Mouse (Mus musculus) embryonic facial prominence, embryonic 12.5 days (tissue): ENCODE data around the gene Lifr. TPM values are rescaled to one million over a fixed set of nuclear protein-coding genes. Genes with fewer than 3 reads are reported as not detected.

Experiments used
- ATAC-seq: fragments of 200-750 bp; cut with Nextera tagmentation; 2 replicates; pipeline ENCODE4 v1.8.0; 2017; ENCODE audit not compliant: insufficient number of reproducible peaks, insufficient read depth, low FRiP score, low TSS enrichment
- H3K27ac ChIP-seq: fragments of 300-500 bp; sonication (generic); 2 replicates; pipeline ENCODE4 v1.5.1; 2016; ENCODE audit warnings: mild to moderate bottlenecking
- H3K27me3 ChIP-seq: fragments of 300-500 bp; sonication (generic); 2 replicates; pipeline ENCODE4 v1.6.1; 2016; ENCODE audit warnings: mild to moderate bottlenecking, moderate library complexity
- H3K36me3 ChIP-seq: fragments of 300-500 bp; sonication (generic); 2 replicates; pipeline ENCODE4 v1.6.1; 2016; ENCODE audit warnings: mild to moderate bottlenecking
- H3K4me1 ChIP-seq: fragments of 300-500 bp; sonication (generic); 2 replicates; pipeline ENCODE4 v1.6.1; 2016
- H3K4me2 ChIP-seq: fragments of 300-500 bp; sonication (generic); replicated peaks from 2 replicates; pipeline ENCODE4 v1.6.1; 2016; ENCODE audit warnings: mild to moderate bottlenecking, moderate library complexity
- H3K4me3 ChIP-seq: fragments of 300-500 bp; sonication (generic); 2 replicates; pipeline ENCODE4 v1.5.1; 2016; ENCODE audit warnings: mild to moderate bottlenecking
- H3K9ac ChIP-seq: fragments of 300-500 bp; sonication (generic); 2 replicates; pipeline ENCODE4 v1.6.1; 2016; ENCODE audit warnings: mild to moderate bottlenecking, moderate library complexity
- H3K9me3 ChIP-seq: fragments of 300-500 bp; sonication (generic); 2 replicates; pipeline ENCODE4 v1.6.1; 2016; ENCODE audit warnings: mild to moderate bottlenecking, moderate library complexity
- WGBS: fragments of 180-500 bp; shearing (Covaris S2); methylation state at CpG from one replicate; pipeline ENCODE4 v1.1.7; 2016; 5-methylcytosine and 5-hydroxymethylcytosine counted together
- polyA plus RNA-seq: library from polyadenylated mRNA; unstranded; fragments of >200 nt; fragmentation: Nextera tagmentation; extraction: Ambion mirVana; gene quantifications from 2 replicates; pipeline ENCODE4 v1.2.1, GENCODE M21; 2016

The Lifr gene
- polyA plus RNA-seq, 1 experiment from 2014 or later: 17.5 TPM

DNA sequence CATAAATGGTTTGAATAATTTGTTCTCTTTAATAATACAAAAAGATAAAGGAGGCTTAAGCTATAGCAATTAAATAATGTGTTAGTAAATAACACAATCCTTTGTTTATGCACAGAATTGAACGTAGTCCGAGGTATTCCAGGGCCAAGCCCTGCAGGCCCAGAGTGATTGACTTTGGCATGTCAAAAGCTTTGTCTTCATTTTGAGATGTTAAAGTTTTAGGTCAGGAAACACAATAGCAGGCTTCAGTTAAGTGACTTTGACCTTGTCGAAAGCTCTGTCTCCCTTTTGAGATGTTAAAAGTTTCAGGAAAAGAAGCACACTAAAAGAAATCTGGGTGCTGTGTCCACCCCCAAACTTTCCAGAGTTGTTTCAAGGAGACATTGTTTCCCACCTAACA is 26.3 kb downstream of the Lifr start:
- Histone ChIP-seq H3K4me2 (no peak overlapping the region), H3K27ac (no peak overlapping the region), H3K9me3 (no peaks in the 10 kb centered on the region), H3K4me1 (0 out of 2 replicates have a peak, but pooled peaks cover 3% of the 10 kb centered on the region), H3K9ac (no peak overlapping the region), H3K4me3 (no peak overlapping the region), H3K27me3 (no peaks in the 10 kb centered on the region), H3K36me3 (no peaks in the 10 kb centered on the region)
- no peak for ATAC-seq
- WGBS: 67% methylated on average over 3 of the region's 3 CpGs

DNA sequence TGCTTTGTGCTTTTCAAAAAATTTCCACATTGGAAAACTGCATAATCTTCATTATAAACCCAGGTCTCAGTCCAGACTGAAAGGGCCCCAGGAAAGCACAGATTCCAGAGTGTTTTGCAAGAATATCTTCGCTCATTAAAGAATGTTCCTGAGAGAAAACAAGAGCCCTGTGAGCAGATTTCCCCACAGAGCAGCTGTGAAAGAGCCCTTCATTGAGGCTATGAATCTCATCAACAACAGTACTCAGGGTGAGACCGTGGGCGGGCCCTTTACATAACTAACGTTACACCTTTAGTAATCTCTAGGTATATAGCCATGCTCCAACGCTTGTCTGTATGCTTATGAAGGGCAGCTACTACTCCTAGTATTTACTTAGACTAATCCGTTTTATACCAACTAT is 27.5 kb downstream of the Lifr start:
- no peak overlapping the region for H3K4me2 ChIP-seq
- no peaks in the 10 kb centered on the region for H3K4me1 ChIP-seq
- H3K27me3 ChIP-seq: no peaks in the 10 kb centered on the region
- H3K9me3 ChIP-seq: 0 out of 2 replicates have a peak, but pooled peaks cover 3% of the 10 kb centered on the region
- H3K4me3 ChIP-seq: no peak overlapping the region
- no peak overlapping the region for H3K27ac ChIP-seq
- WGBS: 84% methylated on average over 6 of the region's 6 CpGs
- H3K9ac ChIP-seq: no peak overlapping the region
- no peaks in the 10 kb centered on the region for H3K36me3 ChIP-seq
- no peak for ATAC-seq

DNA sequence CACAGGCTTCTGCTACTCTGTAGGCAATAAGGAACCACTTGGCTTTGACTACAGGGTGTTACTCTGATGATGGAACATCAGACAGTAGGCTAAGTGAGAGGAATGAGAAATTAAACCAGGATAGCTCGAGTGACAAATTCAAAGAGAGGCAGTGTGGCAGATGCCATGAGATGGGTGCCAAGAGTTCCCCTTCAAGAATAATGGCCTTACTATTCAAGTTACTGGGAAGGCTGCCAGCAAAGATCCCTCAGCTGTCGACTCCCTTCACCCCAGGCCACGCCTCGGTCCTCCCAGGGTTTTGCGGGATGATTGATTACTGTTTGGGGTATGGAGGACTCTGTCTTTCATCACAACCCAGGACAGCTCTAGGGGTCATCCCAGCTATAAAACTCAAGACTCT is 28.4 kb downstream of the Lifr start:
- Histone ChIP-seq H3K36me3 (no peaks in the 10 kb centered on the region), H3K4me1 (no peaks in the 10 kb centered on the region), H3K9me3 (0 out of 2 replicates have a peak, but pooled peaks cover 3% of the 10 kb centered on the region), H3K4me3 (no peak overlapping the region), H3K27me3 (no peaks in the 10 kb centered on the region), H3K27ac (no peak overlapping the region), H3K9ac (no peak overlapping the region), H3K4me2 (no peak overlapping the region)
- 61% methylated on average over 5 of the region's 5 CpGs for WGBS
- no peak for ATAC-seq

DNA sequence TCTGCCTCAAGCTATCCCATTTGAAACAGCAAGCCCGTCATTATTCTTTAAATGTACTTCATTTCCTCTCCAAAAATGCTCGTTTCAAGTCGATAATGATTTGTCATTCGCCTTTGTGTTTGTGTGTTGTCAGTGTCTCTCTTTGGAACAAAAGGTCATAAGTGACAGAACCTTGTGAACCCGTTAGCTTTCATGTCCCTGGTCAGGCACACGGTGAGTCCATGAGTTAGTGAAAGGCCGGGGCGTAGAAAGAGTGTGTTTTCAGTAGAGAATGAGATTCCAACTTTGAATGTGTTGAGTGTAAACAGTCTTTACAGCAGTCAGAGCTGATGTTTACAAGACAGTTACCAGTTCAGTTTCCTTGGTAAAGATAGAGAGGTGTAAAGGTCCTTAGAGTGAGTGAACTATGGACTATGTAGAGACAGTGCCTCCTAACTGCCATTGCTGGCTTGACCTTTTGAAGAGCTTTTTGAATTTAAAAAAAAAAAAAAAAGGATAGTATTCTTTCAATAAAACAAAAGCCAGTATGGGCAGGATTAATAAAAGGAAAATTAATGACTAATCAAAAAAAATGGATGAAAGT is 29.6 kb downstream of the Lifr start:
- no peak overlapping the region for H3K9ac ChIP-seq
- no peaks in the 10 kb centered on the region for H3K36me3 ChIP-seq
- no peak overlapping the region for H3K4me2 ChIP-seq
- no peak overlapping the region for H3K27ac ChIP-seq
- 72% methylated on average over 8 of the region's 8 CpGs for WGBS
- no peaks in the 10 kb centered on the region for H3K27me3 ChIP-seq
- no peak for ATAC-seq
- no peaks in the 10 kb centered on the region for H3K4me1 ChIP-seq
- 0 out of 2 replicates have a peak, but pooled peaks cover 3% of the 10 kb centered on the region for H3K9me3 ChIP-seq
- H3K4me3 ChIP-seq: no peak overlapping the region

DNA sequence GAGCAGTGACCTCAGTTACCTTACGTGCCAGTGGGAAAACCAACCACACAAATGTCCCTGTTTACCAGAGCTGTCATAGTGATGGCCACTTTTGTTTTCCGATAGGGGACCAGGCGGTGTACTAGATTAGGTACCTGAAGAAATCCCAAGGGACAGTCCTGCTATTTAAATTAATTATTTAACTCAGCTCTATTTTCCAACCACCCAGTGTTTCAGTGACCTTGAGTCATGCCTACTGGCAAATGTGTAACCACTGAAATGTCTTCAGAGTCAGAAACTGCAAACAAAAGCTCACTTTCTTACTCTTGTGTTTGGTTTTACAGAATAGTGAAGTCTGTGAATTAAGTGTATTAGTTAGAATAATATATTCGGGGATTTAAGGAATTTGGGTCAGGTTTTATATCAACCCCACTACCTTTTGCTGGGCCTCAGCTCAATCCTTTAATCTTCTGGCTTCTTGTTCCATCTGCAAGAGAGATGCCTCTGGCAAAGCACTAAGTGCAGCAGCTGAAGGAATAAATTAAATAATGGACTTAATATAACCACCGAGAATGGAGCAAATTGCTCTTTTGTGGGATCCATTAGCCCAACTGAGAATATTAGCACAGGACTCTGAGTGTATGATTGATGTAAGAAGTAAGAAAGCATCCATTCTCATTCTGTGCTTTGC is 33.5 kb downstream of the Lifr start:
- 46% methylated on average over 5 of the region's 5 CpGs for WGBS
- H3K4me1 ChIP-seq: no peaks in the 10 kb centered on the region
- H3K4me2 ChIP-seq: no peak overlapping the region
- H3K9ac ChIP-seq: no peak overlapping the region
- no peak overlapping the region for H3K4me3 ChIP-seq
- no peak for ATAC-seq
- H3K27me3 ChIP-seq: no peaks in the 10 kb centered on the region
- H3K36me3 ChIP-seq: no peaks in the 10 kb centered on the region
- H3K9me3 ChIP-seq: 0 out of 2 replicates have a peak, but pooled peaks cover 3% of the 10 kb centered on the region
- no peak overlapping the region for H3K27ac ChIP-seq

DNA sequence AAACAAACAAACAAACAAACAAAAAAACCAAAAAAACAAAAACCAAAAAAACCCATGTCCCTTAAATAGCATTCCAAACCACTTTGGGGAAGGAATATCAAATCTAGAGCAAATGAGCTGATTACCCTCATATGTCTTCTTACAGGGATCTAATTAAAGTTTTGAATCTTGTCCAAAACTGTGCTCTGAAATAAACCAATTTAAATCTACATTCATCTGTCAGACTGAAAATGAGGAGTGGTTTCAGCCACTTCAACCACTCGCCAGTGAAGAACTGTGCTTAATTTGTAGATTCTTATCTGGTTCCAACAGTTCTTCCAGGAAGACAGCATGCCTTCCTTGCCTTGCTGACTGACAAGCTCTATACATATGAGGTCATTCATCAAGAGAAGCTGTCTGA is 35.8 kb downstream of the Lifr start:
- 0 out of 2 replicates have a peak, but pooled peaks cover 3% of the 10 kb centered on the region for H3K9me3 ChIP-seq
- no peak overlapping the region for H3K4me3 ChIP-seq
- no peaks in the 10 kb centered on the region for H3K36me3 ChIP-seq
- H3K9ac ChIP-seq: no peak overlapping the region
- peaks cover 11% of the 10 kb centered on the region for H3K4me1 ChIP-seq
- H3K4me2 ChIP-seq: no peak overlapping the region
- 28% methylated on average over 1 of the region's 1 CpGs for WGBS
- no peak overlapping the region for H3K27ac ChIP-seq
- 0 out of 2 replicates have a peak, but pooled peaks cover under 1% of the 10 kb centered on the region for H3K27me3 ChIP-seq
- ATAC-seq: no peak

DNA sequence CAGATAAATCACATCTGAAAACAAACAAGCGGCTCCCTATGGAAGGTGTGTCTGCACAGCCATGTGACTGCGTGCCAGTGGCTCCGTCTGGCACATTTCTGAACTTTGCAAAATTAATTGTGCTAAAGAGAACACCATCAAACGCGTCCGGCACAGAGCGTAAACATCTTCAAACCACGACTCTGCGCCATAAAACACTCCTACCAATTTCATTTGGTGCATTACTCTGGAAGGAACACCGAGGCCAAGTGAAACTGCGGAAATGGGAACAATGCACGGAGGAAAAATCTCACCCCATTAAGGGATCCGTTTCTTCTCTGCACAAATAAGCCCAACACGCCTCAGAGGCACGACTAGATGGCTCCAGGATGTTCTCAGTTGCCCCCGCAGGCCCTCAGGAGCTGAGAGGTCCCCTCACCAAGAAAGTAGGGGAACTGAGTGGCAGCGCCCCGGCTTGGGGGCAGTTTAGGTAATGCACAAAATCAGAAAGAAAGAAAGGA is 38.3 kb downstream of the Lifr start:
- no peak for ATAC-seq
- no peaks in the 10 kb centered on the region for H3K9me3 ChIP-seq
- H3K4me3 ChIP-seq: peak overlapping the region; percentile 75
- peak overlapping the region; percentile 77 for H3K9ac ChIP-seq
- 2% methylated on average over 18 of the region's 18 CpGs for WGBS
- peaks cover 17% of the 10 kb centered on the region for H3K4me1 ChIP-seq
- H3K4me2 ChIP-seq: peak overlapping the region; percentile 90
- H3K36me3 ChIP-seq: no peaks in the 10 kb centered on the region
- H3K27ac ChIP-seq: peak overlapping the region; percentile 81
- 0 out of 2 replicates have a peak, but pooled peaks cover 4% of the 10 kb centered on the region for H3K27me3 ChIP-seq

DNA sequence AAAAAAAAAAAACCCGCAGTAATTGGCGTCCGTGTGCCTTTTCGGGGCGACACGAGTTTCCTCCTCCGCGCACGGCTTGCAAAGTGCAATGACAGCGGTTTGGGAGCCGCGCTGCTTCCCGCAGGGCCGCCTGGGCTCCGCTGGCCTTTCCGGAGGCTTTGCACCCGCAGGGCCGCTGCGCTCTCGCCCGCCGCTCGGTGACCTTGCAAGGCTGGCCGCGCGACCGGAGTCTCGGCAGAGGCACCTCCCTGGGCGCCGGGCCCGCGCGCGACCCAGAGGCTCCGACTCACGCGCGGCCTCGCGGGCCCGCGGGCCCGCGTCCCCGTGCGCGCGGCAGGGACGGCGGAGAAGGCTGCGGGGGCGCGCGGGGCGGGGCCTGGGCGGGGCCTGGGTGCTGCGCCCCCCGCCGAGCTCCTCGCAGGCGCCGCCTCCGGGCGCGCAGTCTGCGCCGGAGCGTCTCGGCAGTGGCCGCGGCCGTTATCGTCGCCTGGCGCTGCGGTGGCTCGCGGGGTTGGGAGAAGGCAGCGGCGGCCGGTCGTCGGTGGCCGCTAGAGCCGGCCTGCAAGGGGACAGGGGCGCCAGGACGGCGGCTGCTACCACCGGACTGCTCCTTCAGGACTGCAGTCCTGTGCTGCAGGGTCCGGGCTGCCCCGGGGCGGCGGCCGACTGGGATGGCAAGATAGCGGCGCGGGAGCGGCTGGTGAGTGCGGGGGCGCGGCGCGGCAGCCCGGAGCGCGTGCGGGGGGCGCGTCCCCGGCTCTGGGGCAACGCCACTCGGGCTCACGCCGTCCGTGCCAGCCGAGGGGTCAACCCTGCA is 38.9 kb downstream of the Lifr start:
- Histone ChIP-seq H3K4me1 (peaks cover 17% of the 10 kb centered on the region), H3K4me3 (peak overlapping the region; percentile 75), H3K36me3 (no peaks in the 10 kb centered on the region), H3K27me3 (0 out of 2 replicates have a peak, but pooled peaks cover 4% of the 10 kb centered on the region), H3K9ac (peak overlapping the region; percentile 77), H3K9me3 (0 out of 2 replicates have a peak, but pooled peaks cover 4% of the 10 kb centered on the region), H3K27ac (peak overlapping the region; percentile 81), H3K4me2 (peak overlapping the region; percentile 90)
- WGBS: under 1% methylated on average over 103 of the region's 116 CpGs
- peak; percentile 82 for ATAC-seq

DNA sequence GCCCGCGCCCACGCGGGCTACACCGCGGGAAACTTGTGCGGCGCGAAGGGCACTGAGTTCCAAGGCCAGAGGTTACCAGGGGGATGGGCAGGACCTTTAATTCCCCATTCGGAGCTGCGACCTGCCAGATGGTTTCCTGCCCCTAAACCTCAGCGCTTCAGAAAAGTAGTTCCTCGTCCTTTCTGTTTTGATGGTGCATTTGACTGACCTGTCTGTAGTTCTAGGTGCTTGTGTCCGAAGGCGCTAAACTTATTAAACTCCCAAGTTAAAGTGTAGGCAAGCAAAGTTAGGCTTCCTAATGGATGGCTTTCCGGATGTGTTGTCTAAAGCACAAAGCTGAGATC is 39.5 kb downstream of the Lifr start:
- peak overlapping the region; percentile 81 for H3K27ac ChIP-seq
- 0 out of 2 replicates have a peak, but pooled peaks cover 4% of the 10 kb centered on the region for H3K27me3 ChIP-seq
- ATAC-seq: no peak
- peak overlapping the region; percentile 75 for H3K4me3 ChIP-seq
- no peaks in the 10 kb centered on the region for H3K36me3 ChIP-seq
- WGBS: 0% methylated on average over 16 of the region's 16 CpGs
- H3K9ac ChIP-seq: peak overlapping the region; percentile 77
- peaks cover 20% of the 10 kb centered on the region for H3K4me1 ChIP-seq
- H3K4me2 ChIP-seq: peak overlapping the region; percentile 90
- H3K9me3 ChIP-seq: 0 out of 2 replicates have a peak, but pooled peaks cover 4% of the 10 kb centered on the region

DNA sequence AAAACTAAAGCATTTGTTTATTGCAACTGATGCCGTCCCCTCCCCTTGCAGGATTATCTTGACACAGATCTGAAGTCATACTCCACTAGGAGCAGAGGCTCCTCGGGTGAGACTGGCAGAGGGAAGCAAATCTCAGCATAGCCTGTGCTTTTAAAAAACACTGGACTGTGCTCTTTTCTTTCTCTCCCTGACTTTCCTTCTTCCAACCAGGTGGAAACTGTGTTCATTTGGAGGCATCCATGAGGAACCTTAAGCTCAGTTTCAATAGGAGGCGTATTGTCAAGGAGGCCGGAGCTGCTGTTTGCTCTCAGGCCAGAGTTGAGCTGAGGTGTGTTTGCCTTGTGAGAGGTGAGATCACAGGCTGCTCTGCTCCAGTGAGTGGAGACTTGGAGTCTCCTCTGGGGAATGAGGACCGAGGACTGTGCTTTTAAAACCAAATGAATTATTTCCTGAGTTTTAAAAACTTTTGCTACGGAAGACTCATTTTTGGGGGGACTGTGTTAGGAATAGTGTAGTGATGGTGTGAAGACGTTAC is 40.3 kb downstream of the Lifr start:
- ATAC-seq: no peak
- 0 out of 2 replicates have a peak, but pooled peaks cover 4% of the 10 kb centered on the region for H3K27me3 ChIP-seq
- peaks cover 20% of the 10 kb centered on the region for H3K4me1 ChIP-seq
- peak overlapping the region; percentile 90 for H3K4me2 ChIP-seq
- 24% methylated on average over 7 of the region's 7 CpGs for WGBS
- H3K27ac ChIP-seq: no peak overlapping the region
- no peaks in the 10 kb centered on the region for H3K36me3 ChIP-seq
- no peak overlapping the region for H3K9ac ChIP-seq
- peak overlapping the region; percentile 75 for H3K4me3 ChIP-seq
- 0 out of 2 replicates have a peak, but pooled peaks cover 4% of the 10 kb centered on the region for H3K9me3 ChIP-seq

DNA sequence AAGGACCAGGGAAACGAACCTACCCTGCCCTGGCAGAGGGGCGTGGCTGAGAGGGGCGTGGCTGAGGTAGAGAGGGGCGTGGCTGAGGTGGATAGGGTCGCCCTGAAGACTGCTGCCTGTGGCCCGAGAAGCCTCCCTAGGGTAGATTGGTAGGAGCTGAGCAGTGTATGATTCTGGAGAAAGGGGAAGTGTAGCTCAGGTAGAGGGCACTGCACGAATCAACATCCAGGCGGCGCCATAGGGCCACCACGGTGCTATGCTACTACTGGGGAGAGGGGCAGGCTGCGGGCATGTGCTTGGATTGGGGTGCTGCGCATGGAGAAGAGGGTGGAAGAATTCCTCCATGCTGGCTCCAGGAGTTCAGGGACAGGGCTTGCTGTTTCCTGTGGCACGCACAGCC is 42.3 kb downstream of the Lifr start:
- H3K27me3 ChIP-seq: 0 out of 2 replicates have a peak, but pooled peaks cover 4% of the 10 kb centered on the region
- no peak overlapping the region for H3K27ac ChIP-seq
- no peak overlapping the region for H3K4me2 ChIP-seq
- H3K36me3 ChIP-seq: no peaks in the 10 kb centered on the region
- ATAC-seq: no peak
- no peak overlapping the region for H3K9ac ChIP-seq
- H3K4me1 ChIP-seq: peaks cover 23% of the 10 kb centered on the region
- H3K9me3 ChIP-seq: 0 out of 2 replicates have a peak, but pooled peaks cover 4% of the 10 kb centered on the region
- no peak overlapping the region for H3K4me3 ChIP-seq
- 50% methylated on average over 13 of the region's 13 CpGs for WGBS
